Mouse (Mus musculus): ENCODE data around the gene Tssc4.

GRCm38 (mm10) chr7:143020764-143021163, 48.3 kb upstream of the Tssc4 start:
- TF ChIP-seq POLR2A (IDR thresholded peaks at IDR 0.05; ENCODE audit: borderline replicate concordance, low read depth, low read length) (no peak), CTCF (IDR thresholded peaks at IDR 0.05; ENCODE audit: low read depth, low read length) (no peak)

Data from bone marrow macrophage, adult 2 months (primary cell).